Mouse (Mus musculus): ENCODE data around the gene Gm16223.

- TF ChIP-seq CTCF (conservative IDR thresholded peaks at IDR 0.05; ENCODE audit: low read length) (no peak), POU5F1 (IDR thresholded peaks at IDR 0.05; ENCODE audit: borderline replicate concordance, low read length) (no peak), NANOG (IDR thresholded peaks at IDR 0.05; ENCODE audit: borderline replicate concordance, low read length) (no peak)
Measured at GRCm38 (mm10) chr5:42198493-42198892, 130.7 kb downstream of the Gm16223 start.
